ENCODE assay signal across 8 mouse cellular contexts in the genomic region with DNA sequence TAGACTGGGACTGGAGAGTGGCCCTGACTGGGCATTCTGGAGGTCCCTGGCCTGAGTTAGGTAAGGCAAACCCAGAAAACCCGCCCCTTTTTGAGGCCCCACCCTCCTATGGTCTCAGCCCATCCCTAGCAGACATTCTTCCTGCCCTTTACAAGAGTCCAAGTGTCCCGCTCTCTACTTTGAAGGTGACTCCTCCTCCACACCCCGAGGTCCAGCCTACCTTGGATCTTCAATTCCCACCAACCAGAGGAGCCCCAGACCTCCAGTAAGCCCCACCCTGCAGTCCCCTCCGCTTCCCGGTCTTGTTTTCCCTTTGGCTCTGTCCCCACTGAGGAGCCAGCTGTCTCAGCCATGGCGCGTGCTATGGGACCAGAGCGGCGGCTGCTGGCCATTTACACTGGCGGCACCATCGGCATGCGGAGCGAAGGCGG. TPM values are rescaled to one million over a fixed set of nuclear protein-coding genes. Genes with fewer than 3 reads are reported as not detected.
DNase-seq lines count a peak whose midpoint lies in the region.

TSS of gene Aspg (plus strand) at position 139 of the 431 bp plus-strand sequence.

- intact Hi-C loops in heart, postnatal 10 days (cut with DNase I) = no loop called here

- 2% methylated on average over 14 of the region's 14 CpGs for WGBS in large intestine, adult 2 months

- peak; percentile 20 for DNase-seq in urinary bladder, adult 2 months (ENCODE audit: low spot score)
- no peak for DNase-seq in urinary bladder, adult 18-20 months (ENCODE audit: low spot score in 2 of 2)
- peak; percentile 40 to 45 for DNase-seq in heart, postnatal 10 days
- DNase-seq in large intestine, adult 2 months (ENCODE audit: low read depth, low spot score) = peak; percentile 64
- peak; percentile 67 for DNase-seq in retina, postnatal 1 day
- no peak for DNase-seq in layer of hippocampus, adult 18-20 months (ENCODE audit: low spot score in 2 of 2)
- DNase-seq in spleen, postnatal 14 days (ENCODE audit: low spot score in 2 of 2) = no peak
- DNase-seq in spleen, adult 12 weeks (ENCODE audit: low spot score) = no peak

RNA-seq across cellular contexts. Expression of gene Aspg, which starts in this region (rescaled TPM):
- 0.74 and 1.2 TPM in 2 replicates for polyA plus RNA-seq in urinary bladder, adult 2 months (2012; rRNA removed)
- 1 to 10 TPM; 1.5 to 2.9 TPM for total RNA-seq in heart, postnatal 10 days (2021)
- 28.2 and 31.8 TPM in 2 replicates for polyA plus RNA-seq in large intestine, adult 2 months (2012; rRNA removed)
- total RNA-seq in layer of hippocampus, adult 18-20 months (2021) = 1 to 10 TPM; 3.8 TPM

Comparison
In these comparisons a context has a peak if more than half of its experiments do, and no peak if none do; other contexts are left out.
1. RNA of gene Aspg (polyA plus RNA-seq): 28.2 to 31.8 TPM in large intestine, adult 2 months; 0.74 to 1.2 TPM in urinary bladder, adult 2 months; every median in the first group is over 10 times any median in the second.
2. DNase-seq: peak in urinary bladder, adult 2 months (single experiment), heart, postnatal 10 days (2 of 2), large intestine, adult 2 months (single experiment) and retina, postnatal 1 day (single experiment); none in urinary bladder, adult 18-20 months (0 of 2), layer of hippocampus, adult 18-20 months (0 of 2), spleen, postnatal 14 days (0 of 2) and spleen, adult 12 weeks (single experiment).